Mouse (Mus musculus): Measurements from ENCODE around the gene Ankle2.

The Ankle2 gene

GRCm38 (mm10) chr5:110230780-110231461 is at the start of gene Ankle2:
Gene Ankle2, plus strand, starts transcription at chr5:110231004.
- DNase-seq: peak; percentile 90

GRCm38 (mm10) chr5:110181716-110182115 is 49.1 kb upstream of the Ankle2 start:
- no peak for DNase-seq

GRCm38 (mm10) chr5:110203164-110203895 is 27.5 kb upstream of the Ankle2 start:
- no peak for DNase-seq

- DNase-seq: no peak
Measured at GRCm38 (mm10) chr5:110204777-110205176, 26.0 kb upstream of the Ankle2 start.

GRCm38 (mm10) chr5:110211312-110211711 is 19.5 kb upstream of the Ankle2 start:
- no peak for DNase-seq

GRCm38 (mm10) chr5:110216780-110217179 is 14.0 kb upstream of the Ankle2 start:
- no peak for DNase-seq

- no peak for DNase-seq
Measured at GRCm38 (mm10) chr5:110220331-110220730, 10.5 kb upstream of the Ankle2 start.

- peak; percentile 86 for DNase-seq
Measured at GRCm38 (mm10) chr5:110222757-110223156, 8.0 kb upstream of the Ankle2 start.

- no peak for DNase-seq
Measured at GRCm38 (mm10) chr5:110225056-110225455, 5.7 kb upstream of the Ankle2 start.

GRCm38 (mm10) chr5:110227336-110227883 is 3.4 kb upstream of the Ankle2 start:
- no peak for DNase-seq

GRCm38 (mm10) chr5:110230401-110230779 is 414 bp upstream of the Ankle2 start:
- DNase-seq: no peak

- no peak for DNase-seq
Measured at GRCm38 (mm10) chr5:110231638-110232037, 834 bp downstream of the Ankle2 start.

- no peak for DNase-seq
Measured at GRCm38 (mm10) chr5:110232346-110232745, 1.5 kb downstream of the Ankle2 start.

GRCm38 (mm10) chr5:110244091-110244490 is 13.3 kb downstream of the Ankle2 start:
- no peak for DNase-seq

GRCm38 (mm10) chr5:110266941-110267340 is 36.1 kb downstream of the Ankle2 start:
- no peak for DNase-seq

- DNase-seq: peak; percentile 88
Measured at GRCm38 (mm10) chr5:110269141-110270101, 38.6 kb downstream of the Ankle2 start, which contains the start of gene Pgam5. Gene Pgam5, minus strand, starts transcription at chr5:110269913.

GRCm38 (mm10) chr5:110270242-110270641 is 39.4 kb downstream of the Ankle2 start:
- DNase-seq: no peak

- DNase-seq: no peak
Measured at GRCm38 (mm10) chr5:110274147-110274546, 43.3 kb downstream of the Ankle2 start.

- no peak for DNase-seq
Measured at GRCm38 (mm10) chr5:110274846-110275245, 44.0 kb downstream of the Ankle2 start.

GRCm38 (mm10) chr5:110276391-110276790 is 45.6 kb downstream of the Ankle2 start:
- no peak for DNase-seq

- DNase-seq: no peak
Measured at GRCm38 (mm10) chr5:110276910-110277309, 46.1 kb downstream of the Ankle2 start.

- no peak for DNase-seq
Measured at GRCm38 (mm10) chr5:110281984-110282383, 51.2 kb downstream of the Ankle2 start.

- DNase-seq: peak; percentile 52
Measured at GRCm38 (mm10) chr5:110284536-110284935, 53.7 kb downstream of the Ankle2 start.
